Mouse (Mus musculus): Measurements from ENCODE around the gene Prom2. TPM values are rescaled to one million over a fixed set of nuclear protein-coding genes. Genes with fewer than 3 reads are reported as not detected.

The Prom2 gene
- polyA plus RNA-seq, 1 experiment from 2014 or later = 0.08 TPM

GRCm38 (mm10) chr2:127549711-127550110 lies 8.4 kb upstream of the Prom2 start:
- Histone ChIP-seq H3K9ac (no peak overlapping the region), H3K27ac (no peak overlapping the region), H3K4me1 (replicated peaks) (no peaks in the 10 kb centered on the region), H3K9me3 (replicated peaks) (no peaks in the 10 kb centered on the region), H3K36me3 (no peaks in the 10 kb centered on the region), H3K27me3 (peaks cover 6% of the 10 kb centered on the region; the same call in 1 of the 2 replicates), H3K4me2 (no peak overlapping the region), H3K4me3 (no peak overlapping the region)
- ATAC-seq (replicated peaks; ENCODE audit: insufficient number of reproducible peaks, insufficient read depth, low FRiP score, low read depth) = no peak

GRCm38 (mm10) chr2:127548342-127549074 lies 7.2 kb upstream of the Prom2 start:
- Histone ChIP-seq H3K27ac (no peak overlapping the region), H3K9me3 (replicated peaks) (no peaks in the 10 kb centered on the region), H3K27me3 (peaks cover 10% of the 10 kb centered on the region), H3K4me2 (no peak overlapping the region), H3K36me3 (no peaks in the 10 kb centered on the region), H3K9ac (no peak overlapping the region), H3K4me1 (replicated peaks) (no peaks in the 10 kb centered on the region), H3K4me3 (no peak overlapping the region)
- WGBS = 62% methylated on average over 5 of the region's 5 CpGs
- no peak for ATAC-seq (replicated peaks; ENCODE audit: insufficient number of reproducible peaks, insufficient read depth, low FRiP score, low read depth)

DNA sequence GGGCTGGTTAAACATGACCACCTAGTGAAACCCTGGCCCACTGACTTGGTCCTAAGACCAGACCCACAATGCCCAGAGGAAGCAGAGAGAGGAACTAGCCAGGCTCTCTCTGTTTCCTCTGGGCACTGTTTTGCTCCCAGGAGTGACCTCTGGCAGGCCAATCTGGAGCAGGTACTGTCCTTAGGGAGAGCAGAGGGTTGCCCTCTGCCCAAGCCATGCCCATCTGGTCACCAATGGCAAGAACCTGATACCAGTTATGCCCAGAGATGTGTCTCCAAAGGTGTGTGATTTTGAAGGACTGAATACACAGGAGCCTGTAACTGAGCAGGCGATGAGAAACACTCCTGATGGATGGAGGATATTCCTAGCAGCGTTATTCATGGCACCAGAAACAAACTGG lies 430 bp upstream of the Prom2 start:
- Histone ChIP-seq H3K27me3 (peaks cover 75% of the 10 kb centered on the region), H3K36me3 (no peaks in the 10 kb centered on the region), H3K27ac (no peak overlapping the region), H3K4me2 (no peak overlapping the region), H3K9ac (no peak overlapping the region), H3K4me1 (replicated peaks) (no peaks in the 10 kb centered on the region; the same call in 1 of the 2 replicates), H3K4me3 (no peak overlapping the region), H3K9me3 (replicated peaks) (no peaks in the 10 kb centered on the region)
- no peak for ATAC-seq (replicated peaks; ENCODE audit: insufficient number of reproducible peaks, insufficient read depth, low FRiP score, low read depth)
- 75% methylated on average over 2 of the region's 2 CpGs for WGBS

GRCm38 (mm10) chr2:127539494-127539893 lies 1.8 kb downstream of the Prom2 start:
- Histone ChIP-seq H3K4me3 (no peak overlapping the region), H3K36me3 (no peaks in the 10 kb centered on the region), H3K27me3 (peaks cover 76% of the 10 kb centered on the region), H3K9ac (no peak overlapping the region), H3K9me3 (replicated peaks) (no peaks in the 10 kb centered on the region), H3K27ac (no peak overlapping the region), H3K4me1 (replicated peaks) (no peaks in the 10 kb centered on the region; the same call in 1 of the 2 replicates), H3K4me2 (no peak overlapping the region)
- ATAC-seq (replicated peaks; ENCODE audit: insufficient number of reproducible peaks, insufficient read depth, low FRiP score, low read depth) = no peak
- 23% methylated on average over 4 of the region's 4 CpGs for WGBS

DNA sequence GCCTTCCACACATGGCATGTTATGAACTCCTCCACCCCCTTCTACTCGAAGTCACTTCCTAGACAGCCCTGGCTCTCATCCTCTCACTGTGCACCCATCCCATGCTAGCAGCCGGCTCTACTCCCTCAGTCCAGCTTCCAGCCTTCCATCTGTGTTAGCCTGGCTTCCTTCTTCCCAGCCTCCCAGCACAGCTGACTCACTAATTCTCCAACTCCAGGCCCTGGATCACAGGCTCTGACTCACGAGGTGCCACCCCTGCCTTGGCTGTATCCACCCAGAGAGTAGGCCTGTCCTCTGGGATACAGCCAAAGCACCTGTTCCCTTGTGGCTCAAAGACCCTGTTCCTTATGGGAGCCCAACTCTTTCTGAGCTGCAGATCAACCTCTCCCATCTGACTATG lies 3.7 kb downstream of the Prom2 start:
- Histone ChIP-seq H3K36me3 (no peaks in the 10 kb centered on the region), H3K4me1 (replicated peaks) (no peaks in the 10 kb centered on the region; the same call in 1 of the 2 replicates), H3K9ac (no peak overlapping the region), H3K4me2 (no peak overlapping the region), H3K9me3 (replicated peaks) (no peaks in the 10 kb centered on the region), H3K27ac (no peak overlapping the region), H3K27me3 (peaks cover 67% of the 10 kb centered on the region), H3K4me3 (no peak overlapping the region)
- ATAC-seq (replicated peaks; ENCODE audit: insufficient number of reproducible peaks, insufficient read depth, low FRiP score, low read depth) = no peak
- 61% methylated on average over 3 of the region's 3 CpGs for WGBS

- Histone ChIP-seq H3K4me1 (replicated peaks) (no peaks in the 10 kb centered on the region), H3K9ac (no peak overlapping the region), H3K27me3 (peaks cover 50% of the 10 kb centered on the region), H3K9me3 (replicated peaks) (no peaks in the 10 kb centered on the region), H3K36me3 (no peaks in the 10 kb centered on the region), H3K4me3 (no peak overlapping the region), H3K4me2 (no peak overlapping the region), H3K27ac (no peak overlapping the region)
- WGBS = 63% methylated on average over 9 of the region's 9 CpGs
- ATAC-seq (replicated peaks; ENCODE audit: insufficient number of reproducible peaks, insufficient read depth, low FRiP score, low read depth) = no peak
These were observed 5.9 kb downstream of the Prom2 start for GRCm38 (mm10) chr2:127535363-127535762.

- H3K4me3 ChIP-seq = no peak overlapping the region
- H3K9ac ChIP-seq = no peak overlapping the region
- no peaks in the 10 kb centered on the region for H3K9me3 ChIP-seq (replicated peaks)
- H3K36me3 ChIP-seq = no peaks in the 10 kb centered on the region
- ATAC-seq (replicated peaks; ENCODE audit: insufficient number of reproducible peaks, insufficient read depth, low FRiP score, low read depth) = no peak
- H3K27ac ChIP-seq = no peak overlapping the region
- H3K4me1 ChIP-seq (replicated peaks) = no peaks in the 10 kb centered on the region
- H3K27me3 ChIP-seq = peaks cover 27% of the 10 kb centered on the region
- H3K4me2 ChIP-seq = no peak overlapping the region
- WGBS = 14% methylated on average over 9 of the region's 9 CpGs
These were observed 8.9 kb downstream of the Prom2 start for GRCm38 (mm10) chr2:127532379-127532778.

DNA sequence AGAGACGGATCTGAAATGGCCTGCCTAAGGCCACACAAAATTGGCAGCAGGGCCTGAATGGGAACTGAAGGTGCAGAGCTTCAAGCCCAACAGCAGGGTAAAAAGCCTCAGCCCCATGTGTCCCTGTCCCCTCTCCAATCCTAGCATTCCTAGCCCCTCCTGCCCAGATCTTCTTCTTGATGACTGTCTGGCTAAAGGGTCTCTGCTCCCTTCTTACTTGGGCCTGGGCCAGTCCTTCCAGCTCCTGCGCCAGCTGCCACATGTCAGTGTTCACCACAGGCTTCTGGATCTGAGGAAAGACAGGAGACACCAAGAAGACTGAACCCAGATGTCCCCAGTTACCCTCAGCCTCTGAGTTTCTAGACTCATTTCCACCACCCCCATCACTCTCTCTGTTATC lies 9.7 kb downstream of the Prom2 start:
- H3K27ac ChIP-seq = no peak overlapping the region
- no peak overlapping the region for H3K4me3 ChIP-seq
- H3K36me3 ChIP-seq = no peaks in the 10 kb centered on the region
- H3K9ac ChIP-seq = no peak overlapping the region
- WGBS = 71% methylated on average over 2 of the region's 2 CpGs
- ATAC-seq (replicated peaks; ENCODE audit: insufficient number of reproducible peaks, insufficient read depth, low FRiP score, low read depth) = no peak
- 0 out of 2 replicates have a peak, but pooled peaks cover 19% of the 10 kb centered on the region for H3K27me3 ChIP-seq
- H3K4me2 ChIP-seq = no peak overlapping the region
- no peaks in the 10 kb centered on the region for H3K4me1 ChIP-seq (replicated peaks)
- no peaks in the 10 kb centered on the region for H3K9me3 ChIP-seq (replicated peaks)

- no peak for ATAC-seq (replicated peaks; ENCODE audit: insufficient number of reproducible peaks, insufficient read depth, low FRiP score, low read depth)
- WGBS = 50% methylated on average over 3 of the region's 3 CpGs
- no peak overlapping the region for H3K27ac ChIP-seq
- no peaks in the 10 kb centered on the region for H3K36me3 ChIP-seq
- H3K4me1 ChIP-seq (replicated peaks) = no peaks in the 10 kb centered on the region
- H3K4me2 ChIP-seq = no peak overlapping the region
- no peak overlapping the region for H3K4me3 ChIP-seq
- no peaks in the 10 kb centered on the region for H3K9me3 ChIP-seq (replicated peaks)
- H3K9ac ChIP-seq = no peak overlapping the region
- 0 out of 2 replicates have a peak, but pooled peaks cover 16% of the 10 kb centered on the region for H3K27me3 ChIP-seq
These were observed 10.8 kb downstream of the Prom2 start for GRCm38 (mm10) chr2:127530418-127530817.

GRCm38 (mm10) chr2:127525004-127525775 lies 16.1 kb downstream of the Prom2 start:
- WGBS = 77% methylated on average over 3 of the region's 3 CpGs
- Histone ChIP-seq H3K27me3 (peaks cover 17% of the 10 kb centered on the region), H3K9me3 (replicated peaks) (no peaks in the 10 kb centered on the region), H3K9ac (no peak overlapping the region), H3K4me1 (replicated peaks) (peaks cover 12% of the 10 kb centered on the region), H3K4me2 (no peak overlapping the region), H3K27ac (no peak overlapping the region), H3K4me3 (no peak overlapping the region), H3K36me3 (no peaks in the 10 kb centered on the region)
- no peak for ATAC-seq (replicated peaks; ENCODE audit: insufficient number of reproducible peaks, insufficient read depth, low FRiP score, low read depth)

GRCm38 (mm10) chr2:127523950-127524729 lies 17.1 kb downstream of the Prom2 start:
- ATAC-seq (replicated peaks; ENCODE audit: insufficient number of reproducible peaks, insufficient read depth, low FRiP score, low read depth) = no peak
- H3K4me1 ChIP-seq (replicated peaks) = peaks cover 12% of the 10 kb centered on the region
- H3K4me2 ChIP-seq = no peak overlapping the region
- 51% methylated on average over 7 of the region's 7 CpGs for WGBS
- no peak overlapping the region for H3K4me3 ChIP-seq
- peaks cover 12% of the 10 kb centered on the region for H3K27me3 ChIP-seq
- H3K36me3 ChIP-seq = no peaks in the 10 kb centered on the region
- no peak overlapping the region for H3K9ac ChIP-seq
- H3K9me3 ChIP-seq (replicated peaks) = no peaks in the 10 kb centered on the region
- H3K27ac ChIP-seq = no peak overlapping the region

Measured in heart, embryonic 15.5 days (tissue).